Comparison of ENCODE assay signal across 9 mouse cellular contexts in the genomic region with DNA sequence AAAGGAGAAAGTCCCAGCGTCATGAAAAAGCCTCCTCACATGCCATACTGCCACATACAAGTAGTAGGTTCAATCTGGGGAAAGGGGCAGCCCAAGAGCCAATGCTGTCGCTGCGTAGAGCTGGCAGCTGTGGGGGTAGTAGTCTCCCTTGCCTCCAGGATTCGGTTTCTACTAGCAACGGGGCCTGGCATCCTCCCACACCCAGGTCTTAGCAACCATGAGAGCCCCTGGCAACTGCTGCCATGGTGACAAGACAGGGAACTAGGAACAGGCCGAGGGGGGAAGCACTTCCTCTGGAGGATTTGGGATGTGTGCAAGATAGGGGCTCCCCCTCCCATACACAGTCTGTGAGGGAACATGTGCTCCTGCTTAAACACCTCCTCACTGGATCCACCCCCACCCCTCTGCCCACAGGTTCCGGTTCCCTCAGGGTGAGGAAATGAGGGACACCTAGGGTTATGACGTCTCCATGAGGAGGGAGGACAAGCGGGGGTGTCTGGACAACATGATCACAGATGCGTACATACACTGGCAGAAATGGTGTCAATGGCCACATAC. TPM values are rescaled to one million over a fixed set of nuclear protein-coding genes. Genes with fewer than 3 reads are reported as not detected.
DNase-seq lines count a peak whose midpoint lies in the region; ATAC-seq and TF ChIP-seq lines count a peak whose summit lies in the region.
"Had no signal": no experiment of that assay in that cellular context is flagged by ENCODE, and none has a peak within 500 bp of the region (broad histone marks: within the 10 kb centered on the region; RNA-seq: fewer than 3 reads in every experiment).

No protein-coding gene starts in this region.

- no peak overlapping the region for H3K9ac ChIP-seq in heart, adult 2 months (ENCODE audit: low read depth, low read length)
- no peak overlapping the region for H3K9ac ChIP-seq in hindbrain, postnatal 0 days (replicated peaks; ENCODE audit: low read length)
- H3K9ac ChIP-seq in midbrain, embryonic 12.5 days (replicated peaks), result peak overlapping the region; percentile 39; the same call in 1 of the 2 replicates
- H3K9ac ChIP-seq: embryonic facial prominence, embryonic 12.5 days had no signal

- peak overlapping the region; percentile 34 for H3K4me2 ChIP-seq in hindbrain, postnatal 0 days (ENCODE audit: low read depth, low read length)
- peak overlapping the region; percentile 42 for H3K4me2 ChIP-seq in midbrain, embryonic 12.5 days (replicated peaks)
- H3K4me2 ChIP-seq: embryonic facial prominence, embryonic 12.5 days had no signal

- no peak overlapping the region for H3K27ac ChIP-seq in heart, adult 2 months
- H3K27ac ChIP-seq in hindbrain, postnatal 0 days, result peak overlapping the region; percentile 76
- H3K27ac ChIP-seq in midbrain, embryonic 12.5 days (replicated peaks), result peak overlapping the region; percentile 75
- H3K27ac ChIP-seq: embryonic facial prominence, embryonic 12.5 days had no signal

- no peaks in the 10 kb centered on the region for H3K79me2 ChIP-seq in heart, adult 2 months (replicated peaks; ENCODE audit: control insufficient read depth, insufficient read depth, low read length)

- no peak overlapping the region for H3K4me3 ChIP-seq in heart, adult 2 months
- no peak overlapping the region for H3K4me3 ChIP-seq in hindbrain, postnatal 0 days (ENCODE audit: low read length)
- H3K4me3 ChIP-seq in midbrain, embryonic 12.5 days, result no peak overlapping the region
- H3K4me3 ChIP-seq: embryonic facial prominence, embryonic 12.5 days had no signal

- H3K4me1 ChIP-seq in heart, adult 2 months (ENCODE audit: control insufficient read depth, insufficient read depth, low read length), result peaks cover 5% of the 10 kb centered on the region; the same call in 1 of the 2 replicates
- peaks cover 44% of the 10 kb centered on the region for H3K4me1 ChIP-seq in hindbrain, postnatal 0 days (ENCODE audit: insufficient read depth, low read length)
- H3K4me1 ChIP-seq in midbrain, embryonic 12.5 days, result peaks cover 47% of the 10 kb centered on the region

- H3K36me3 ChIP-seq in heart, adult 2 months (ENCODE audit: control insufficient read depth, insufficient read depth, low read length), result no peaks in the 10 kb centered on the region
- no peaks in the 10 kb centered on the region for H3K36me3 ChIP-seq in hindbrain, postnatal 0 days (ENCODE audit: insufficient read depth, low read length)
- H3K36me3 ChIP-seq in midbrain, embryonic 12.5 days, result no peaks in the 10 kb centered on the region
- H3K36me3 ChIP-seq: embryonic facial prominence, embryonic 12.5 days had no signal

- no peak for TF ChIP-seq EP300 in heart, adult 2 months (IDR thresholded peaks at IDR 0.05; ENCODE audit: insufficient read depth, low read depth, low read length)

- DNase-seq in heart, adult 11 months, result peak; percentile 91
- DNase-seq in heart, adult 2 months, result no peak
- DNase-seq in hindbrain, postnatal 0 days (ENCODE audit: low spot score), result peak; percentile 93
- no peak for DNase-seq in thymus, postnatal 10 days (ENCODE audit: low spot score in 2 of 2)
- no peak for DNase-seq in thymus, postnatal 14 days
- DNase-seq in kidney, adult 9 months, result no peak
- no peak for DNase-seq in T-cell, adult 2 months (ENCODE audit: low spot score)

- no peak for TF ChIP-seq CTCF in heart, adult 2 months (IDR thresholded peaks at IDR 0.05)
- TF ChIP-seq CTCF in hindbrain, postnatal 0 days (IDR thresholded peaks at IDR 0.05; ENCODE audit: low read depth), result 0 out of 2 replicates have a peak, but pooled peaks have one; percentile 12

- H3K27me3 ChIP-seq in heart, adult 2 months (ENCODE audit: control insufficient read depth, insufficient read depth, low read length), result no peaks in the 10 kb centered on the region
- no peaks in the 10 kb centered on the region for H3K27me3 ChIP-seq in hindbrain, postnatal 0 days (ENCODE audit: insufficient read depth, low read length)
- peaks cover 9% of the 10 kb centered on the region for H3K27me3 ChIP-seq in midbrain, embryonic 12.5 days

- intact Hi-C loops in heart, adult 2 months (cut with DNase I), result loop anchor here (1.0 kb wide), 1 partner anchor 70 kb away; no protein-coding TSS in a partner anchor

- H3K9me3 ChIP-seq in hindbrain, postnatal 0 days (ENCODE audit: low read length), result no peaks in the 10 kb centered on the region
- no peaks in the 10 kb centered on the region for H3K9me3 ChIP-seq in midbrain, embryonic 12.5 days
- H3K9me3 ChIP-seq: embryonic facial prominence, embryonic 12.5 days had no signal

- TF ChIP-seq POLR2A in heart, adult 2 months (IDR thresholded peaks at IDR 0.05; ENCODE audit: insufficient read depth, low read depth, low read length), result no peak

- WGBS in heart, adult 2 months, result 62% methylated on average over 10 of the region's 10 CpGs
- 12% methylated on average over 10 of the region's 10 CpGs for WGBS in hindbrain, postnatal 0 days
- WGBS in midbrain, embryonic 12.5 days, result 34% methylated on average over 10 of the region's 10 CpGs

- ATAC-seq in hindbrain, postnatal 0 days, result peak; percentile 52
- ATAC-seq in midbrain, embryonic 12.5 days (ENCODE audit: low FRiP score, low read depth), result peak; percentile 36; the same call in 1 of the 2 replicates

RNA-seq across cellular contexts. Expression of gene Dnajb5, which starts 2.8 kb away (rescaled TPM):
- 100 to 1,000 TPM in 1 of 2 experiments, 10 to 100 TPM in 1; 88.5 to 103 TPM for total RNA-seq in heart, adult 2 months (2021)
- 45.6 and 51.1 TPM in 2 replicates for polyA plus RNA-seq in heart, adult 2 months (2012; rRNA removed)
- total RNA-seq in hindbrain, postnatal 0 days (2014; rRNA removed), result 88.0 and 96.9 TPM in 2 replicates
- polyA plus RNA-seq in hindbrain, postnatal 0 days (2015; fragmentation: Nextera tagmentation; extraction: Ambion mirVana), result 28.1 and 33.4 TPM in 2 replicates
- polyA plus RNA-seq in midbrain, embryonic 12.5 days (2016; fragmentation: Nextera tagmentation; extraction: Ambion mirVana), result 27.0 and 35.2 TPM in 2 replicates

RNA-seq across cellular contexts. Expression of gene 1700022I11Rik, which starts 22.6 kb away (rescaled TPM):
- total RNA-seq in heart, adult 2 months (2021), result not detected
- not detected in 2 replicates for polyA plus RNA-seq in heart, adult 2 months (2012; rRNA removed)
- total RNA-seq in hindbrain, postnatal 0 days (2014; rRNA removed), result not detected in 2 replicates
- polyA plus RNA-seq in hindbrain, postnatal 0 days (2015; fragmentation: Nextera tagmentation; extraction: Ambion mirVana), result 0.37 and 0.60 TPM in 2 replicates
- polyA plus RNA-seq in midbrain, embryonic 12.5 days (2016; fragmentation: Nextera tagmentation; extraction: Ambion mirVana), result 0.24 and 0.55 TPM in 2 replicates

RNA-seq across cellular contexts. Expression of gene Phf24, which starts 30.4 kb away (rescaled TPM):
- total RNA-seq in heart, adult 2 months (2021), result 1 to 10 TPM; 5.0 to 5.8 TPM
- 4.8 and 7.8 TPM in 2 replicates for polyA plus RNA-seq in heart, adult 2 months (2012; rRNA removed)
- 123 and 130 TPM in 2 replicates for total RNA-seq in hindbrain, postnatal 0 days (2014; rRNA removed)
- 33.9 and 38.6 TPM in 2 replicates for polyA plus RNA-seq in hindbrain, postnatal 0 days (2015; fragmentation: Nextera tagmentation; extraction: Ambion mirVana)
- 6.6 and 8.4 TPM in 2 replicates for polyA plus RNA-seq in midbrain, embryonic 12.5 days (2016; fragmentation: Nextera tagmentation; extraction: Ambion mirVana)

RNA-seq across cellular contexts. Expression of gene Vcp, which starts 53.5 kb away (rescaled TPM):
- total RNA-seq in heart, adult 2 months (2021), result 100 to 1,000 TPM; 238 to 254 TPM
- 127 and 204 TPM in 2 replicates for polyA plus RNA-seq in heart, adult 2 months (2012; rRNA removed)
- total RNA-seq in hindbrain, postnatal 0 days (2014; rRNA removed), result 187 and 191 TPM in 2 replicates
- polyA plus RNA-seq in hindbrain, postnatal 0 days (2015; fragmentation: Nextera tagmentation; extraction: Ambion mirVana), result 445 and 455 TPM in 2 replicates
- polyA plus RNA-seq in midbrain, embryonic 12.5 days (2016; fragmentation: Nextera tagmentation; extraction: Ambion mirVana), result 645 and 652 TPM in 2 replicates

Comparison
In these comparisons a context has a peak if more than half of its experiments do, and no peak if none do; other contexts are left out.
1. DNase-seq: peak in heart, adult 11 months (single experiment) and hindbrain, postnatal 0 days (single experiment); none in heart, adult 2 months (0 of 2), thymus, postnatal 10 days (0 of 2), thymus, postnatal 14 days (single experiment), kidney, adult 9 months (single experiment) and T-cell, adult 2 months (single experiment).